Mouse (Mus musculus): ENCODE results near the gene Chst12.

Chst12 gene

DNA sequence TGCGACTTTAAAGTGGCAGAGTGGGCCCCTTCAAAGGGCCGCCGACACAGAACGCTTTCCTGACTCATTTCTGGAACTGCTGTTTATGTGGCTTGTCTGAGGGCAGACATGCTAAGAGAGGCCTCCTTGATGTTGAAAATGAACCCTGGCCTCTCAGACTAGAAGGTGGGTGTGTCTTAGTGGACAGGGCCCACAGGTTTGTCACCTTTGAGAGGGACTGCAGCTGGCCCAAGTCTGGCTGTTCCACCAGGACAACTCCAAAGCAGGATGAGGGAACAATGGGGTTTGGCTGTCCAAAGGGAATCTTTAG lies 12.5 kb downstream of the Chst12 start:
- no peak for DNase-seq

GRCm38 (mm10) chr5:140521196-140521595 lies 15.8 kb downstream of the Chst12 start:
- DNase-seq = no peak

DNA sequence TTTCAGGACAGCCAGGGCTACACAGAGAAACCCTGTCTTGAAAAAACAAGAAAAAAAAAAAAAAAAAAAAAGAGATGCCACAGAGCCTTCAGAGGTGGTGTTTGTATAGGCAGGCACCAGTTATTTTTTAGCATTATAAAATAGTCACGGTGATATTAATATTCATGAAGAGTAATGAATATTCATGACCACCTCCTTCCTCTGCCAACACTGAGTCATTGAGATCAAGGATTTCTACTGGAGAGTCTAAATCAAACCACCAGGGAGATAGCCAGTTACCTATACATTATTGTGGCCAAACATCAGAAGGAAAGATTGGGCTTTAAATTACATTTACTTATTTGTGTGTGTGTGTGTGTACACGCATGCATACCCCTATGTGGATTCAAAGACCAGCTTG lies 21.4 kb downstream of the Chst12 start:
- no peak for DNase-seq

DNA sequence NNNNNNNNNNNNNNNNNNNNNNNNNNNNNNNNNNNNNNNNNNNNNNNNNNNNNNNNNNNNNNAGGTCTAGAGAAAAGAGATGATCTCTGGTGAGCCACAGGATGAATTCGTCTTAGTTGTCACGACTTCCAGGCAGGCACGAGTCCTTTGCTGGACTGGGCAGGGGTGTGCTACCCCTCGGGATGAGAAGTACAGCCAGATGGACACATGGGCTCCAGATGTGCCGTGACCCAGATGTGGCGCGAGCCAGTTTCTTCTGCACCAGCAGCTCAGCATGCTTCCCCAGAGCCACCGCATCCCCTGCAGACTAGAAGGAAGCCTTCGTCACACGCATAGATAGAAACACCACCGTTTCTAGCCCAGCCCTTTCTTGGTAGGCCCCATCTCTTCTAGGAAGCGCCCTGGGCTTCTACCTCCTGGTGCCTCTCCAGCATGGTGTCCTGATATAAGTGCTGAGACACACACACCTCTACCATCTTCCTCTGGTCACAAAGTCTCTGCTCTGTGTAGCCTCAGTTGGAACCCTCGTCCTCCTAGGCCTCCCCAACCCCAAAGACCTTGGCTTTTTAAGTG lies 32.8 kb downstream of the Chst12 start:
- DNase-seq = no peak

DNA sequence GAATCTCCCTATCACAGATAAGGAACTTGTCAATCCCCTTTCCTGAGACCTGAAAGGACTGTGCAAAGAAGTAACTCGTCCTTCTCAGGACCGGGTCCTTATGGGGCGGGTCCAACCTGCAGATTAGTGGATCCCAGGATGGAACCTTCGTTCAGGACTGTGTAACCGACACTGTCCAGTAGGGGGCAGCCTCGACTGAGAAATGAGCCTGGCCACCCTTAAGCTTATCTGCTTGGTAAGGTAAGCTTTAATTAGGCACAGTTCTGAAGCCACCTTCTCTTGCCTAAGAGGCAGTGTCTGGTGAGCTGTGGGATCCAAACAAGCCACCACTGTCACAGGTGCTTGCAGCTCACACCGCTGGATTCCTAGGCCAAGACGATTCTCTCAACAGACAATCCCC lies 34.8 kb downstream of the Chst12 start:
- peak; percentile 87 to 89 for DNase-seq

- peak; percentile 33 to 60 for DNase-seq
These were observed 37.6 kb downstream of the Chst12 start for GRCm38 (mm10) chr5:140542811-140543575.

- DNase-seq = no peak
These were observed 40.3 kb downstream of the Chst12 start for GRCm38 (mm10) chr5:140545651-140546050.

GRCm38 (mm10) chr5:140546332-140546731 lies 41.0 kb downstream of the Chst12 start:
- no peak for DNase-seq

GRCm38 (mm10) chr5:140549306-140550047 lies 44.1 kb downstream of the Chst12 start:
- DNase-seq = no peak

DNA sequence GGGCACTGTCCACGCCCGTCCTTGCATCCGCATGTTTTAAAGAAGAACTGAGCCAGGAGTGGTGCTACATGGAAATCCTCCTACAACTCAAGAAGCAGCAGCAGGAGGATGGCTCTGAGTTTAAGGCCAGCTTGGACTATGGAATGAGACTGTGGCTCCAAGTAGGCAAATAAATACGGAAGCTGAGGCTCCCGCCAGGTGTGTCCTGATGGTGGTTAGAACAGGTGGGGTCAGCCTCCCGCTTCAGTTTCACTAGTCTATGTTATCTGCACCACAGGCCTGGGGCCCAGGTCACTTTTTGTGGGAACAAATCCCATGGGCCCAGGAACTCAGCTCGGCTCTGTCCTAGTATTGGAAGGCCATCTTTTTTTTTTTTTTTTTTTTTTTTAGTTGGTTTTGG lies 48.4 kb downstream of the Chst12 start:
- DNase-seq = no peak

- DNase-seq = no peak
These were observed 51.5 kb downstream of the Chst12 start for GRCm38 (mm10) chr5:140556859-140557258.

DNA sequence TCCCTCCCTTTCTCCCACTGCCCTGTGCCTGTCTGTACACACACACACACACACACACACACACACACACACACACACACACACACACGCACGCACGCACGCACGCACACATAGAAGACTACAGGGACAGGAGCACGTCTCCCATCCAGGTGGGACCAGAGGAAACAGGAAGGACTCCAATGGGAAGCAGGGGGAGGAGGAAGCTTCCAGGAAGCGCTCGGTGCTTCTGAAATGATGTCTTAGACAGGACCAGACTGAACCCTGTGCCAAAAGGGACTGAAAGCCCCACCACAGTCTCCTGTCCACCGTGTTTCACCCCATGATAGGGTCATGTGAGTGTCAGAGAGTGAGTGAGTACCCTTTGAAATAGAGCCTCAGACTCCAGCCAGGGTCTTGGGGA lies 57.3 kb downstream of the Chst12 start:
- DNase-seq = no peak

DNA sequence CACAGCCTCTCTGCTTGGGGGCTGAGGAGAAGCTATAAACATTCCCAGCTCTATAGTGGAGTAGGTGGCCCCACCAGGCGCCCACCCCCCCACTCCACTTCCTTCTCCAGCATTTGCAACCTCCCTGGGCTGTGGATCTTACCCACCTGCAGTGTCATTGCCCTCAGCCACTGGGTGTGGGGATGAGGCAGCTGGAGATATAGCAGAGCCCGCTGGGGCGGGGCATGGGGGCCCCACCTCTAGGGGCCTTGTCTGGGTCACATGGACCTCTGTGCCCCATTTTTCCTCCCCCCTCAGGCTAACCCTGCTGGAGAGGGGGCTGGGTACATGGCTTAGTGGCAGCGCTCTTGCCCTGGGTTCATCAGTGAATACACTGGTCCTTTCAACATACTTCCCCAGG lies 59.5 kb downstream of the Chst12 start, which contains the start of gene Grifin:
Gene Grifin (minus strand): TSS at position 176 of the 400 bp plus-strand sequence.
- DNase-seq = no peak

DNA sequence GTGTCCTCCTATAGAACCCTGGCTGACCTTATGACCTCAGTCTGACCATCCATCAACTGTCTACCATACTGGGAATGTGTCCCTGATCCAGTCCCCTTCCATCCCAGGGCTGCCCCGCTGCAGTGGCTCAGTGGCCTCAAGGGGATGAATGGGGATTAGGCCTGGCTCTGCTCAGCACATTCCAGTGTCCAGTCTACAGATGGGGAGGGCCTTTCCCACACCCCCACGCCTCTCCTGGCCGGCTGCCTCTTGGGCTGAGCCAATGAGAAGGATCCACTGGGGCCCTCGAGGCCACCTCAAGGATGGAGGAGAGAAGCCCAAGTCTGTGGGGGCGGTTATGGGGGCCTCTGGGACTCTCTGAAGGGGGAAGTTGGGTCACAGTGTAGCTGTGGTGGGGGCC lies 60.1 kb downstream of the Chst12 start:
- peak in 1 of 2 experiments; percentile 28 for DNase-seq

- peak; percentile 26 to 42 for DNase-seq
These were observed 60.5 kb downstream of the Chst12 start for GRCm38 (mm10) chr5:140565856-140566255.

- no peak for DNase-seq
These were observed 60.9 kb downstream of the Chst12 start for GRCm38 (mm10) chr5:140566271-140566670.

DNA sequence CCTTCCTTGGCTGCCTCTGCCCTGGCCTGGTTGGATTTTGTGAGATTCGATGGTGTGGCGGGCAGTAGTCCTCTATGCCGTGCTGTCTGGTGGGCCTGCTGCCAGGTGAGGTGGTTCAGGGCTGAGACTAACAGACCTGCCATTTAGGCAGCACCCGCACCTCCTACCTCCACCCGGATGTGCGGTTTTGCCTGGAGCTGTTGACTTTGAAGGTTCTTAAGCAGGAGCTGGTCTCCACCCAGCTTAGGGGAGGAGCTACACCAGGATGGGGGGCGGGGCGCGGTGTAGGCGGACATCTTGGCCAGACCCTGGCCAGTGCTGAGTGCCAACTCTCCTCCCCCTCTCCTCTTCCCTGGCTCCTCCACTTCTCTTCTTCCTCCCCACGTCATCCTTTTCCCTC lies 62.0 kb downstream of the Chst12 start:
- peak; percentile 18 to 45 for DNase-seq

DNA sequence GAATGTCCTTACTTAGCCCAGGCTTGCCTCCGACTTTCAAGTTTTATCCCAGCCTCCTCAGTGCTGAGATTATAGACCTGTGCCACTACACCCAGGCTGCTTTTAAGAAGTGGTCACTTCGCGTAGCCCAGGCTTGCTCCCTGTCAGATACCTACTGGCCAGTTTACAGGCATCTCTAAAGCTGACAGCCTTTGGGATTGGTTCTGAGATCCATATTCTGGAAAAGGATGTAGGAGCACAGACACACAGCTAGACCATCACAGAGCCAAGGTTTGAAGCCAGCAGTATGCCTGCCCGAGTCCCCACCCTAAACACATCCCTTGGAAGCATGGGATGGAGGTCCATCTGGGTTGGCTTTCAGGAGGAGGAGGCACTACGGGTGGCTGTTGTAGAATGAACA lies 62.4 kb downstream of the Chst12 start:
- DNase-seq = no peak

DNA sequence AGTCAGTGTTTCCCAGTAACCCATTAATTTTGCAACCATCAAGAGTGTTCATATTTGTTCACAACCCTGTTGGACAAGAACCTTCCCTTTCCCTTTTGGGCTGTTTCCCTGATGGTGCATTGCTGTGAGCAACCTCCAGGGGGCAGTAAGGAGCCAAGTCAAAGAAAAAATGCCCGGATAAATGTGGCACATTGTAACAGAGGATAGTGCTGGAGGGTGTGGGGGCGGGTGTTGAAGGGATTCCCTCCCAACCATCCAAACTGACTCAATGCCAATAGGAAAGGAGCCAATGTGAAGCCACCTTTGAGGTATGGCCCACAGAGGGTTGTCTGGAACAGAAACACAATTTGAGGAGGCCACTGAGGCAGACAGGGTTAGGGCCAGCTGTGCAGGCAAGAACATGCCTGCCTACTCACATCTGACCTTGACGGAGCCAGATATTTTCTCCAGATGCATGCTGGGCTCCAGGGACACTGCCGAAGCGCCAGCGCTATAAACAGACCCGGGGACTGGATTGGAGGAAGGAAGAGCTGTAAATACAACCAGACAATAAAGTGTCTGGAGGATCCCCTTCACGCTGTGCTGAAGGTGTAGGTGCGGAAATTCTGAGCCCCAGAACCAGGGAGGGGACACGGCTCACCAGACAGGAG lies 63.1 kb downstream of the Chst12 start:
- DNase-seq = peak; percentile 65 to 77

- DNase-seq = no peak
These were observed 63.8 kb downstream of the Chst12 start for GRCm38 (mm10) chr5:140569032-140569595.

DNA sequence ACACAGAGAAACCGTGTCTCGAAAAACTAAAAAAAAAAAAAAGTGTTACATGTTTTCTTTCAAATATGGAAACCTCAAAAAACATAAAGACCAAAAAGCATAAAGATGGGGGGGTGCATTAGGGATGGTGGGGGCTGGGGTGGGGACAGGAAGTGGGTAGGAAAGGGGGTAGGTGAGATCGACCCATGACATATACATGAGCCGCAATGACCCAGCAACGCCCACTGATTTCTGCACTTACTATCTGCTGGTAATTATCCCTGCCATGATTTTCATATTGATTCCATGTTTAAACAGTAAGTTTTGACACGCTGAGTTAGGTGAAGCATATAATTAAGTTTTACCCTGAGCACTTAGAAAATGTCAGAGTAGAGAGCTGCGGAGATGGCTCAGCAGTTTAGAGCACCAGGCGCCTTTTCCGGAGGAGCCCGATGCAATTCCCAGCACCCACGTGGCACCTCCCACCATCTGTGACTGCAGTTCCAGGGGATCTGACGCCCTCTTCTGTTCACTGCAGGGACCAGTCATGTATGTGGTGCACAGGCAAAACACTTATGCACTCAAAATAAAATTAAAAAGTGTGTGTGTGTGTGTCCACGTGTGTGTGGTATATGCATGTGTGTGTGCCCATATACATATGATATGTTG lies 65.0 kb downstream of the Chst12 start:
- no peak for DNase-seq

- no peak for DNase-seq
These were observed 65.9 kb downstream of the Chst12 start for GRCm38 (mm10) chr5:140571201-140571600.

GRCm38 (mm10) chr5:140571673-140572072 lies 66.3 kb downstream of the Chst12 start:
- DNase-seq = peak in 1 of 2 experiments; percentile 42

Data from cerebellum, postnatal 25 days (tissue).